Mouse (Mus musculus): ENCODE measurements around the gene Gm20828. TPM values are rescaled to one million over a fixed set of nuclear protein-coding genes. Genes with fewer than 3 reads are reported as not detected.
"Not testable (repeated sequence)": the region's sequence is repeated elsewhere in the genome, so short reads cannot be mapped to it uniquely, and the experiment has no call there.

The Gm20828 gene
- not detected for total RNA-seq (2021)
- long read RNA-seq, experiment 1, result 0 reads
- long read RNA-seq, experiment 2, result 0 reads

DNA sequence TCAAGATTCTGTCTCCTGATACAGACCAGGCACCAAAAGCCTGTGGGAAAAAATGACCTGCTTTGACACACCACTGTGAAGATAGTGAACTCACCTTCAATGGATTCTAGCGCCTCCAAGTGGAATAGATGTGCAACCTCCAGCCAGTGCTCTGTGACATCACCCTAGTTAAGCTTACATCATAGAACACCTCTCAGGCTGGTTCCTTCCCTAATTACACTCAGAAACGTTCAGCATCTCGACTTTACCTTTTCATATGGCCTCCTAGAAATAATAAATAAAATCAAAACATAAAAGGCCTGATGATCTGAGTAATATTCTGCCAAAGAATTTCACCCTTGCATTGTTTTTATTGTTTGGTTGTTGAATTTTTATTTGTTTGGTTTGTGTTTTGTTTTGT, at the start of gene Gm20828:
Gene Gm20828 (minus strand): TSS at position 101 of the 400 bp plus-strand sequence.
- intact Hi-C loops (cut with DNase I), result not testable (repeated sequence)

More for the DNA sequence above, at the start of gene Gm20828:
- DNase-seq, result not testable (repeated sequence)

Measured in gastrocnemius, postnatal 36 days (tissue).